In genomic region chr7:142303249-142303648, GRCm38 (mm10) we compare ENCODE assay signal across 37 mouse cellular contexts. TPM values are rescaled to one million over a fixed set of nuclear protein-coding genes. Genes with fewer than 3 reads are reported as not detected.
"Had no signal": no experiment of that assay in that cellular context is flagged by ENCODE, and none has a peak within 500 bp of the region (broad histone marks: within the 10 kb centered on the region; RNA-seq: fewer than 3 reads in every experiment).

Gene Krtap5-4, plus strand, starts transcription at chr7:142303549.

- H3K9ac ChIP-seq: limb, embryonic 12.5 days; limb, embryonic 13.5 days; limb, embryonic 15.5 days; liver, embryonic 12.5 days; liver, embryonic 13.5 days; liver, embryonic 14.5 days; liver, embryonic 15.5 days; liver, postnatal 0 days; lung, embryonic 14.5 days; lung, embryonic 15.5 days; midbrain, embryonic 12.5 days; midbrain, embryonic 13.5 days; midbrain, embryonic 15.5 days had no signal

- H3K27ac ChIP-seq: left cerebral cortex, adult 2 months; limb, embryonic 10.5 days; limb, embryonic 12.5 days; limb, embryonic 13.5 days; limb, embryonic 15.5 days; liver, embryonic 12.5 days; liver, embryonic 13.5 days; liver, embryonic 14.5 days; liver, embryonic 15.5 days; lung, embryonic 15.5 days; macrophage; midbrain, embryonic 10.5 days; midbrain, embryonic 12.5 days; midbrain, embryonic 13.5 days; midbrain, embryonic 15.5 days had no signal

- H3K36me3 ChIP-seq: limb, embryonic 10.5 days; limb, embryonic 12.5 days; limb, embryonic 13.5 days; limb, embryonic 15.5 days; liver, embryonic 12.5 days; liver, embryonic 13.5 days; liver, embryonic 15.5 days; lung, embryonic 15.5 days; midbrain, embryonic 10.5 days; midbrain, embryonic 12.5 days; midbrain, embryonic 13.5 days; midbrain, embryonic 15.5 days had no signal

- H3K27me3 ChIP-seq: lung, embryonic 15.5 days; midbrain, embryonic 12.5 days; midbrain, embryonic 13.5 days; midbrain, embryonic 15.5 days had no signal

- H3K4me1 ChIP-seq: limb, embryonic 12.5 days; limb, embryonic 13.5 days; limb, embryonic 15.5 days; liver, embryonic 12.5 days; liver, embryonic 15.5 days; lung, embryonic 15.5 days; midbrain, embryonic 10.5 days; midbrain, embryonic 12.5 days; midbrain, embryonic 13.5 days; midbrain, embryonic 15.5 days had no signal

- DNase-seq: left cerebral cortex, postnatal 4 days; liver; liver, embryonic 13.5 days; liver, postnatal 0 days; lung, adult 18-20 months; lung, adult 2 months; lung, embryonic 14.5 days; lung, postnatal 10 days; lung, postnatal 14 days; lung, postnatal 36 days; lung, postnatal 4 days had no signal

- H3K4me2 ChIP-seq: limb, embryonic 12.5 days; limb, embryonic 13.5 days; limb, embryonic 15.5 days; liver, embryonic 11.5 days; liver, embryonic 12.5 days; liver, embryonic 13.5 days; liver, embryonic 15.5 days; lung, embryonic 14.5 days; lung, embryonic 15.5 days; midbrain, embryonic 11.5 days; midbrain, embryonic 12.5 days; midbrain, embryonic 13.5 days; midbrain, embryonic 15.5 days had no signal

- ATAC-seq: liver, embryonic 12.5 days; liver, postnatal 0 days; lung, postnatal 0 days; midbrain, embryonic 13.5 days; midbrain, embryonic 15.5 days; midbrain, embryonic 16.5 days had no signal

- H3K4me3 ChIP-seq: left cerebral cortex, adult 2 months; limb, embryonic 10.5 days; limb, embryonic 12.5 days; limb, embryonic 13.5 days; limb, embryonic 15.5 days; liver, embryonic 12.5 days; liver, embryonic 13.5 days; liver, embryonic 15.5 days; lung, embryonic 15.5 days; megakaryocyte, embryonic 14.5 days; midbrain, embryonic 10.5 days; midbrain, embryonic 12.5 days; midbrain, embryonic 13.5 days; midbrain, embryonic 15.5 days; myocyte had no signal

- H3K9me3 ChIP-seq: limb, embryonic 10.5 days; limb, embryonic 12.5 days; limb, embryonic 13.5 days; limb, embryonic 15.5 days; liver, embryonic 12.5 days; liver, embryonic 13.5 days; liver, embryonic 15.5 days; lung, embryonic 15.5 days; megakaryocyte, embryonic 14.5 days; midbrain, embryonic 10.5 days; midbrain, embryonic 12.5 days; midbrain, embryonic 13.5 days; midbrain, embryonic 15.5 days had no signal

RNA-seq across cellular contexts. Expression of gene Krtap5-4, which starts in this region (rescaled TPM):
- polyA plus RNA-seq: limb, embryonic 10.5 days; limb, embryonic 11.5 days; limb, embryonic 12.5 days; limb, embryonic 13.5 days; limb, embryonic 14.5 days; limb, embryonic 15.5 days; liver, adult 2 months; liver, embryonic 11.5 days; liver, embryonic 12.5 days; liver, embryonic 13.5 days; liver, embryonic 14.5 days; liver, embryonic 15.5 days; liver, embryonic 16.5 days; liver, postnatal 0 days; lung, adult 2 months; lung, embryonic 14.5 days; lung, embryonic 15.5 days; lung, embryonic 16.5 days; lung, postnatal 0 days; macrophage; midbrain, embryonic 10.5 days; midbrain, embryonic 11.5 days; midbrain, embryonic 12.5 days; midbrain, embryonic 13.5 days; midbrain, embryonic 15.5 days; midbrain, embryonic 16.5 days; midbrain, postnatal 0 days; myocyte had no signal
